Mouse (Mus musculus) CH12.LX (cell line): ENCODE data around the gene Pkn1.

Source experiments
- MYC ChIP-seq: IDR thresholded peaks from 2 replicates; pipeline ENCODE4 v1.6.1; 2011; ENCODE audit warnings: low read depth, mild to moderate bottlenecking, improper control_type of control experiment, low read length
- POLR2A ChIP-seq: IDR thresholded peaks from 2 replicates; pipeline ENCODE4 v1.6.1; 2011; ENCODE audit warnings: low read depth, mild to moderate bottlenecking, improper control_type of control experiment, low read length

DNA sequence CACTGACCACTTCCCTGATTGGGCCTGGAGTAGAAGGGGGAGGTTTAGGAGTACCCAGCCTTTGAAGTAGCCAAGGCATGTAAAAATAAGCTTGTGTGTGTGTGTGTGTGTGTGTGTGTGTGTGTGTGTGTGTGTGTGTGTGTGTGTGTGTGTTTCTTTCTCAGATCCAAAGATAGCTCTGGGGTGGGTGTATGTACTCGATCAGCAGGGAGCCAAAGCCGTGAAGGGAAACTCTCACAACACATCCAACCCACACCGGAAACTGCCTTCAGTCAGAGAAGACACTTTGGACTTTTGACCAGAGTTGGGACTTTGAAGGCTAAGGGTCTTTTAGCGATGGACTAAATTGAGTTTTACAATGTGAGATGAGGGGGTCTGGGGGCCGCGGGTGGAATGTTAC is 49.3 kb downstream of the Pkn1 start:
- TF ChIP-seq POLR2A, result no peak
- TF ChIP-seq MYC, result no peak
